ENCODE assay signal across 7 mouse cellular contexts in the genomic region with DNA sequence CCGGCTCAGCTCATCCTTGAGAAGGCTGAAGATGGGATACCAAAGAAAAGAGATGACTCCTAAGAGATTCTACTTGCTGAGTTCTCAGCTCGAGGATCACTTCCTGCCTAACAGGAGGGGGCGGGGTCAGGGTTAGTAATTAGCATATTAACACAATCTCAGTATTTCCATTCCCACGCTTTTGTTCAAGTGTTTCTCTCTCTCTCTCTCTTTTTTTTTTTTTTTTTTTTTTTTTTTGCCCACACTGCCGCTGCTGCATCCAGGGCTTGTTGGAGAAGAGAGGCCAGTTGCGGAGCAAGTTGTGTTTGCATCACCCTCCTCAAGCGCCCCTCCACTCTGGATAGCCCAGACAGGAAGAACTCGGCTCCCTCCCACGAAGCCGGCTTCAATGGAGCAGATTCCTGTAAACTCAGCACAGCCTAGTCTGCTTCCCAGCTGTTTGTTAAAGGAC. TPM values are rescaled to one million over a fixed set of nuclear protein-coding genes. Genes with fewer than 3 reads are reported as not detected.
DNase-seq lines count a peak whose midpoint lies in the region; ATAC-seq lines count a peak whose summit lies in the region.

No protein-coding gene starts in this region.

- DNase-seq in embryonic facial prominence, embryonic 14.5 days (ENCODE audit: low spot score) = peak; percentile 73
- DNase-seq in right cerebral cortex, adult 2 months (ENCODE audit: low spot score in 2 of 2) = no peak
- DNase-seq in cerebellum, adult 11-12 months = no peak
- no peak for DNase-seq in layer of hippocampus, postnatal 25 days (ENCODE audit: extremely low spot score in 1 of 2, low spot score in 1 of 2)

- H3K27ac ChIP-seq in embryonic facial prominence, embryonic 14.5 days (replicated peaks; ENCODE audit: low read depth, low read length) = peak overlapping the region; percentile 59
- H3K27ac ChIP-seq in intestine, embryonic 15.5 days = no peak overlapping the region; the same call in 1 of the 2 replicates
- H3K27ac ChIP-seq in lung, embryonic 16.5 days (ENCODE audit: low read length) = peak overlapping the region; percentile 74

- no peaks in the 10 kb centered on the region for H3K27me3 ChIP-seq in embryonic facial prominence, embryonic 14.5 days (replicated peaks; ENCODE audit: control insufficient read depth, insufficient read depth, low read length)
- H3K27me3 ChIP-seq in intestine, embryonic 15.5 days (replicated peaks) = no peaks in the 10 kb centered on the region
- H3K27me3 ChIP-seq in lung, embryonic 16.5 days (ENCODE audit: control insufficient read depth, insufficient read depth, low read depth, low read length) = no peaks in the 10 kb centered on the region

- no peak overlapping the region; the same call in 1 of the 2 replicates for H3K9ac ChIP-seq in embryonic facial prominence, embryonic 14.5 days (ENCODE audit: low read depth, low read length)
- no peak overlapping the region for H3K9ac ChIP-seq in intestine, embryonic 15.5 days
- H3K9ac ChIP-seq in lung, embryonic 16.5 days (ENCODE audit: low read length) = peak overlapping the region; percentile 40

- H3K4me2 ChIP-seq in embryonic facial prominence, embryonic 14.5 days (ENCODE audit: low read depth, low read length) = peak overlapping the region; percentile 44
- H3K4me2 ChIP-seq in intestine, embryonic 15.5 days (replicated peaks) = peak overlapping the region; percentile 50
- peak overlapping the region; percentile 50 for H3K4me2 ChIP-seq in lung, embryonic 16.5 days (ENCODE audit: low read depth, low read length)

- ATAC-seq in activated CD4-positive, CD25-positive, alpha-beta regulatory T cell, adult 4 months = peak; percentile 61
- peak; percentile 51 for ATAC-seq in embryonic facial prominence, embryonic 14.5 days (ENCODE audit: low read depth)
- peak; percentile 58; the same call in 1 of the 2 replicates for ATAC-seq in intestine, embryonic 15.5 days
- peak; percentile 72 for ATAC-seq in lung, embryonic 16.5 days (ENCODE audit: low read depth)

- H3K4me3 ChIP-seq in embryonic facial prominence, embryonic 14.5 days (ENCODE audit: low read depth, low read length) = peak overlapping the region; percentile 18
- 0 out of 2 replicates have a peak overlapping the region, but pooled peaks have one; percentile 6 for H3K4me3 ChIP-seq in intestine, embryonic 15.5 days (replicated peaks)
- peak overlapping the region; percentile 26 for H3K4me3 ChIP-seq in lung, embryonic 16.5 days (ENCODE audit: low read length)

- H3K36me3 ChIP-seq in embryonic facial prominence, embryonic 14.5 days (ENCODE audit: control insufficient read depth, insufficient read depth, low read length) = 0 out of 2 replicates have a peak, but pooled peaks cover under 1% of the 10 kb centered on the region
- no peaks in the 10 kb centered on the region for H3K36me3 ChIP-seq in intestine, embryonic 15.5 days
- no peaks in the 10 kb centered on the region; the same call in 1 of the 2 replicates for H3K36me3 ChIP-seq in lung, embryonic 16.5 days (ENCODE audit: control insufficient read depth, insufficient read depth, low read length)

- H3K4me1 ChIP-seq in embryonic facial prominence, embryonic 14.5 days (ENCODE audit: control insufficient read depth, insufficient read depth, low read length) = peaks cover 17% of the 10 kb centered on the region
- H3K4me1 ChIP-seq in intestine, embryonic 15.5 days (replicated peaks) = 0 out of 2 replicates have a peak, but pooled peaks cover 3% of the 10 kb centered on the region
- peaks cover 22% of the 10 kb centered on the region for H3K4me1 ChIP-seq in lung, embryonic 16.5 days (replicated peaks; ENCODE audit: control insufficient read depth, insufficient read depth, low read length)

- 13% methylated on average over 10 of the region's 10 CpGs for WGBS in embryonic facial prominence, embryonic 14.5 days
- 5% methylated on average over 9 of the region's 10 CpGs for WGBS in intestine, embryonic 15.5 days
- WGBS in lung, embryonic 16.5 days = 4% methylated on average over 10 of the region's 10 CpGs

- no peaks in the 10 kb centered on the region for H3K9me3 ChIP-seq in embryonic facial prominence, embryonic 14.5 days (ENCODE audit: control insufficient read depth, low read length)
- no peaks in the 10 kb centered on the region for H3K9me3 ChIP-seq in intestine, embryonic 15.5 days
- no peaks in the 10 kb centered on the region for H3K9me3 ChIP-seq in lung, embryonic 16.5 days (ENCODE audit: control insufficient read depth, low read length)

RNA-seq across cellular contexts. Expression of a gene that starts 27.5 kb away (rescaled TPM):
- polyA plus RNA-seq in activated CD4-positive, CD25-positive, alpha-beta regulatory T cell, adult 4 months (2017; shearing (Covaris generic)) = not detected
- polyA plus RNA-seq in embryonic facial prominence, embryonic 14.5 days (2014; fragmentation: Nextera tagmentation; extraction: Ambion mirVana) = 2.6 and 3.1 TPM in 2 replicates
- polyA plus RNA-seq in intestine, embryonic 15.5 days (2015; fragmentation: Nextera tagmentation; extraction: Ambion mirVana) = 1.3 and 1.4 TPM in 2 replicates
- polyA plus RNA-seq in lung, embryonic 16.5 days (2015; fragmentation: Nextera tagmentation; extraction: Ambion mirVana) = 2.5 and 3.3 TPM in 2 replicates
- 1 to 10 TPM; 2.4 to 2.7 TPM for total RNA-seq in layer of hippocampus, postnatal 25 days (2021)

RNA-seq across cellular contexts. Expression of a gene that starts 33.8 kb away (rescaled TPM):
- polyA plus RNA-seq in activated CD4-positive, CD25-positive, alpha-beta regulatory T cell, adult 4 months (2017; shearing (Covaris generic)) = not detected
- polyA plus RNA-seq in embryonic facial prominence, embryonic 14.5 days (2014; fragmentation: Nextera tagmentation; extraction: Ambion mirVana) = not detected in 2 replicates
- polyA plus RNA-seq in intestine, embryonic 15.5 days (2015; fragmentation: Nextera tagmentation; extraction: Ambion mirVana) = not detected in 2 replicates
- polyA plus RNA-seq in lung, embryonic 16.5 days (2015; fragmentation: Nextera tagmentation; extraction: Ambion mirVana) = not detected in 2 replicates
- not detected for total RNA-seq in layer of hippocampus, postnatal 25 days (2021)
